ENCODE assay signal across 11 mouse cellular contexts in the genomic region with DNA sequence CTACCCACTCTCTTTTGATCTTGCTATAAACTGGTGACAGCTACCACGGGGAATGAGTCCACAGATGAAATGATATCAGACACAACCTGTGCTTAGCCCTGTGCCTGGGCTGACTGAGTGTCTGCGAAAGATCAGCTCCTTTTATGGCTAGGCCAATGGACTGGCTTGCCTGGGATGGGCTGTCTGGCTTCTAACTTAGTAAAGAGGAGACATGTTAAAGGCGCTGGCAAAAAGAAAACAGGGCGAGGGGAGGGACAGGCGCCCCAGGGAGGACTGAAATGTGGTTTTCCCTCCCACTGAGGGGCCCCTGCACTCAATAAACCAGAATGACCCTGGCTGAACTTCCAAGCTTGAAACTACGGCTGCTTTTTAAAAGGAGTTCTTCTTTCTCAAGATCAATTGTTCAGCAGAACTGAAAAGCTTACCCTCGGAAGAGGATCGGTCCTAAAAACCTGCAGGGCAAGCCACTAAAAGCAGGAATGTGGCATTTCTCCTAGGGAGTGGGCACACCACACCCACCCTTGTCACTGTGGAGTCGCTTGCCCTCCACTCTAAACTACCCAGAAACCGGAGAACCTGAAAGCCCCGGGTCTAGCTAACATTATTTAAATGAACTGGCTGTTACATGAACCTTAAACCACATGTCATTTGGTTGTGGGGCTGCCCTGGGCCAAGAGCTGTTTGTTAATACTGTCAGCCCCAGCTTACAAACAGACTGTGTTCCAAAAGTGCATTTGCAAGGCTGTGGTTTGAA. TPM values are rescaled to one million over a fixed set of nuclear protein-coding genes. Genes with fewer than 3 reads are reported as not detected.
A peak's percentile ranks its signal among the peaks of the same experiment; 100 is the strongest.
DNase-seq lines count a peak whose midpoint lies in the region; ATAC-seq and TF ChIP-seq lines count a peak whose summit lies in the region.
"Had no signal": no experiment of that assay in that cellular context is flagged by ENCODE, and none has a peak within 500 bp of the region (broad histone marks: within the 10 kb centered on the region; RNA-seq: fewer than 3 reads in every experiment).

No protein-coding gene starts in this region.

- no peaks in the 10 kb centered on the region for H3K27me3 ChIP-seq in hindbrain, embryonic 11.5 days (ENCODE audit: control insufficient read depth, insufficient read depth, low read length)
- no peaks in the 10 kb centered on the region for H3K27me3 ChIP-seq in hindbrain, postnatal 0 days (ENCODE audit: insufficient read depth, low read length)
- no peaks in the 10 kb centered on the region for H3K27me3 ChIP-seq in neural tube, embryonic 11.5 days (ENCODE audit: control insufficient read depth, insufficient read depth, low read length)
- H3K27me3 ChIP-seq: hindbrain, embryonic 15.5 days had no signal

- WGBS in hindbrain, embryonic 11.5 days, result 8% methylated on average over 11 of the region's 11 CpGs
- 27% methylated on average over 11 of the region's 11 CpGs for WGBS in hindbrain, postnatal 0 days
- 3% methylated on average over 11 of the region's 11 CpGs for WGBS in neural tube, embryonic 11.5 days

- H3K27ac ChIP-seq in hindbrain, embryonic 11.5 days (ENCODE audit: low read depth, low read length), result 0 out of 2 replicates have a peak overlapping the region, but pooled peaks have one; percentile 17
- H3K27ac ChIP-seq in hindbrain, postnatal 0 days, result no peak overlapping the region
- H3K27ac ChIP-seq in neural tube, embryonic 11.5 days (ENCODE audit: low read depth, low read length), result 0 out of 2 replicates have a peak overlapping the region, but pooled peaks have one; percentile 2
- H3K27ac ChIP-seq in layer of hippocampus, adult 2 months, result no peak overlapping the region
- H3K27ac ChIP-seq: hindbrain, embryonic 15.5 days had no signal

- H3K4me2 ChIP-seq in hindbrain, embryonic 11.5 days (replicated peaks; ENCODE audit: low read depth, low read length), result no peak overlapping the region
- H3K4me2 ChIP-seq in hindbrain, postnatal 0 days (ENCODE audit: low read depth, low read length), result no peak overlapping the region
- 0 out of 2 replicates have a peak overlapping the region, but pooled peaks have one; percentile 3 for H3K4me2 ChIP-seq in neural tube, embryonic 11.5 days (ENCODE audit: low read depth)
- H3K4me2 ChIP-seq: hindbrain, embryonic 15.5 days had no signal

- H3K9ac ChIP-seq in hindbrain, embryonic 11.5 days (ENCODE audit: low read depth, low read length), result no peak overlapping the region
- no peak overlapping the region for H3K9ac ChIP-seq in hindbrain, postnatal 0 days (replicated peaks; ENCODE audit: low read length)
- no peak overlapping the region for H3K9ac ChIP-seq in neural tube, embryonic 11.5 days (ENCODE audit: low read length)
- H3K9ac ChIP-seq: hindbrain, embryonic 15.5 days had no signal

- H3K4me3 ChIP-seq in hindbrain, embryonic 11.5 days (ENCODE audit: low read depth, low read length), result no peak overlapping the region
- no peak overlapping the region for H3K4me3 ChIP-seq in hindbrain, postnatal 0 days (ENCODE audit: low read length)
- no peak overlapping the region for H3K4me3 ChIP-seq in neural tube, embryonic 11.5 days (ENCODE audit: low read depth, low read length)
- no peak overlapping the region for H3K4me3 ChIP-seq in layer of hippocampus, adult 2 months
- H3K4me3 ChIP-seq: hindbrain, embryonic 15.5 days had no signal

- DNase-seq in hindbrain, embryonic 11.5 days (ENCODE audit: low spot score), result peak; percentile 25
- DNase-seq in hindbrain, postnatal 0 days (ENCODE audit: low spot score), result no peak
- peak; percentile 63 for DNase-seq in embryo, embryonic 11 days
- DNase-seq in forelimb bud, embryonic 11.5 days (ENCODE audit: low read depth, low spot score), result peak; percentile 61
- DNase-seq in neural tube, embryonic 11.5 days (ENCODE audit: low spot score), result no peak
- no peak for DNase-seq in layer of hippocampus, adult 2 months (ENCODE audit: low spot score in 2 of 2)
- DNase-seq: adrenal gland, postnatal 14 days; thymus, postnatal 36 days had no signal

- H3K9me3 ChIP-seq in hindbrain, embryonic 11.5 days (ENCODE audit: control insufficient read depth, low read length), result no peaks in the 10 kb centered on the region
- no peaks in the 10 kb centered on the region for H3K9me3 ChIP-seq in hindbrain, postnatal 0 days (ENCODE audit: low read length)
- no peaks in the 10 kb centered on the region for H3K9me3 ChIP-seq in neural tube, embryonic 11.5 days (ENCODE audit: control insufficient read depth, low read length)
- H3K9me3 ChIP-seq: G1E; hindbrain, embryonic 15.5 days had no signal

- no peak for TF ChIP-seq CTCF in hindbrain, postnatal 0 days (IDR thresholded peaks at IDR 0.05; ENCODE audit: low read depth)
- TF ChIP-seq CTCF in layer of hippocampus, adult 2 months (conservative IDR thresholded peaks at IDR 0.05), result no peak

- no peaks in the 10 kb centered on the region for H3K36me3 ChIP-seq in hindbrain, embryonic 11.5 days (ENCODE audit: control insufficient read depth, insufficient read depth, low read length)
- no peaks in the 10 kb centered on the region for H3K36me3 ChIP-seq in hindbrain, postnatal 0 days (ENCODE audit: insufficient read depth, low read length)
- H3K36me3 ChIP-seq in neural tube, embryonic 11.5 days (ENCODE audit: control insufficient read depth, insufficient read depth, low read length), result no peaks in the 10 kb centered on the region
- H3K36me3 ChIP-seq: G1E; hindbrain, embryonic 15.5 days had no signal

- peak; percentile 65; the same call in 1 of the 2 replicates for ATAC-seq in hindbrain, embryonic 11.5 days (ENCODE audit: low FRiP score)
- no peak for ATAC-seq in hindbrain, postnatal 0 days
- peak; percentile 35; the same call in 1 of the 2 replicates for ATAC-seq in neural tube, embryonic 11.5 days (ENCODE audit: insufficient read depth, low FRiP score, low TSS enrichment)
- ATAC-seq in cerebellum, adult (ENCODE audit: insufficient number of reproducible peaks, low FRiP score, low TSS enrichment), result no peak

- peaks cover 13% of the 10 kb centered on the region for H3K4me1 ChIP-seq in hindbrain, embryonic 11.5 days (replicated peaks; ENCODE audit: control insufficient read depth, insufficient read depth, low read length)
- no peaks in the 10 kb centered on the region for H3K4me1 ChIP-seq in hindbrain, postnatal 0 days (ENCODE audit: insufficient read depth, low read length)
- peaks cover 19% of the 10 kb centered on the region for H3K4me1 ChIP-seq in neural tube, embryonic 11.5 days (ENCODE audit: control insufficient read depth, insufficient read depth, low read length)

RNA-seq across cellular contexts. Expression of gene Sfrp2, which starts 17.8 kb away (rescaled TPM):
- polyA plus RNA-seq in hindbrain, embryonic 11.5 days (2014; fragmentation: Nextera tagmentation; extraction: Ambion mirVana), result 94.1 and 94.4 TPM in 2 replicates
- total RNA-seq in hindbrain, postnatal 0 days (2014; rRNA removed), result 44.5 and 76.9 TPM in 2 replicates
- polyA plus RNA-seq in hindbrain, postnatal 0 days (2015; fragmentation: Nextera tagmentation; extraction: Ambion mirVana), result 38.0 and 38.4 TPM in 2 replicates
- polyA plus RNA-seq in neural tube, embryonic 11.5 days (2014; fragmentation: Nextera tagmentation; extraction: Ambion mirVana), result 105 and 114 TPM in 2 replicates
- total RNA-seq in layer of hippocampus, adult 2 months (2021), result 1 to 10 TPM in 1 of 2 experiments, under 1 TPM in 1; 0.90 to 1.2 TPM
- polyA plus RNA-seq: G1E had no signal

RNA-seq across cellular contexts. Expression of gene Tlr2, which starts 57.7 kb away (rescaled TPM):
- 1.5 and 2.0 TPM in 2 replicates for polyA plus RNA-seq in hindbrain, embryonic 11.5 days (2014; fragmentation: Nextera tagmentation; extraction: Ambion mirVana)
- 1.5 and 1.9 TPM in 2 replicates for total RNA-seq in hindbrain, postnatal 0 days (2014; rRNA removed)
- polyA plus RNA-seq in hindbrain, postnatal 0 days (2015; fragmentation: Nextera tagmentation; extraction: Ambion mirVana), result 0.88 and 1.2 TPM in 2 replicates
- polyA plus RNA-seq in neural tube, embryonic 11.5 days (2014; fragmentation: Nextera tagmentation; extraction: Ambion mirVana), result 1.7 and 2.1 TPM in 2 replicates
- under 1 TPM; 0.44 to 0.77 TPM for total RNA-seq in layer of hippocampus, adult 2 months (2021)
- polyA plus RNA-seq: G1E had no signal

Comparison
In these comparisons a context has a peak if more than half of its experiments do, and no peak if none do; other contexts are left out.
1. ATAC-seq: peak in hindbrain, embryonic 11.5 days (single experiment) and neural tube, embryonic 11.5 days (single experiment); none in hindbrain, postnatal 0 days (single experiment) and cerebellum, adult (single experiment).
2. DNase-seq: peak in hindbrain, embryonic 11.5 days (single experiment), embryo, embryonic 11 days (single experiment) and forelimb bud, embryonic 11.5 days (single experiment); none in hindbrain, postnatal 0 days (single experiment), neural tube, embryonic 11.5 days (single experiment) and layer of hippocampus, adult 2 months (0 of 2).
3. H3K27ac ChIP-seq: peak in hindbrain, embryonic 11.5 days (single experiment) and neural tube, embryonic 11.5 days (single experiment); none in hindbrain, postnatal 0 days (single experiment) and layer of hippocampus, adult 2 months (single experiment).